Mouse (Mus musculus): ENCODE measurements around the gene Hspa4. TPM values are rescaled to one million over a fixed set of nuclear protein-coding genes. Genes with fewer than 3 reads are reported as not detected.

Hspa4 gene
- polyA plus RNA-seq, 1 experiment from 2014 or later = 148 TPM

DNA sequence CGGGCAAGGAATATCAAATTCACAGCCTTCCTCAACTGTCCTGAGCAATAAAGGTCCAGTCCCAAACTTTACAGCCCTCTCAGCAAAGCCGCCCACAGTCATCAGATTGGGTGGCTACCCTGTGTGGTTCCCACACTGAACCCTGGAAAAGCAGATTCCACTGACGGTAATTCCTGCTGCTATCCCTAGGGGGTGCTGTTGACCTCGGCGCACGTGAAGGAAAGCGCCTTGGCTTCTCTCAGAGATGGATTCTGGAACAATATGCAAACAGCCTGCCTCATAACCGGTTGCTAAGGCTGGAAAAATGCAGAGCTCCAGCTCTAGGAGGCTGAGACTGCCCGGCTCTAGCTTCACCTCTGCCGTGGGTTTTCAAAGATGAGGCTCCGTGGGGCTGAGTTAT, 57.1 kb downstream of the Hspa4 start:
- Histone ChIP-seq H3K9me3 (replicated peaks; ENCODE audit: control insufficient read depth, low read length) (no peaks in the 10 kb centered on the region), H3K27me3 (ENCODE audit: control insufficient read depth, insufficient read depth, low read length) (no peaks in the 10 kb centered on the region), H3K27ac (replicated peaks; ENCODE audit: low read depth, low read length) (no peak overlapping the region), H3K36me3 (replicated peaks; ENCODE audit: control insufficient read depth, insufficient read depth, low read depth, low read length) (no peaks in the 10 kb centered on the region), H3K9ac (replicated peaks; ENCODE audit: low read length) (no peak overlapping the region), H3K4me3 (ENCODE audit: low read depth, low read length) (no peak overlapping the region), H3K4me1 (ENCODE audit: control insufficient read depth, insufficient read depth, low read length) (no peaks in the 10 kb centered on the region), H3K4me2 (ENCODE audit: low read depth, low read length) (no peak overlapping the region)
- ATAC-seq (replicated peaks; ENCODE audit: insufficient number of reproducible peaks, low FRiP score, low TSS enrichment, low read depth) (no peak), DNase-seq (ENCODE audit: low spot score) (peak; percentile 51)
- WGBS = 47% methylated on average over 11 of the region's 11 CpGs

DNA sequence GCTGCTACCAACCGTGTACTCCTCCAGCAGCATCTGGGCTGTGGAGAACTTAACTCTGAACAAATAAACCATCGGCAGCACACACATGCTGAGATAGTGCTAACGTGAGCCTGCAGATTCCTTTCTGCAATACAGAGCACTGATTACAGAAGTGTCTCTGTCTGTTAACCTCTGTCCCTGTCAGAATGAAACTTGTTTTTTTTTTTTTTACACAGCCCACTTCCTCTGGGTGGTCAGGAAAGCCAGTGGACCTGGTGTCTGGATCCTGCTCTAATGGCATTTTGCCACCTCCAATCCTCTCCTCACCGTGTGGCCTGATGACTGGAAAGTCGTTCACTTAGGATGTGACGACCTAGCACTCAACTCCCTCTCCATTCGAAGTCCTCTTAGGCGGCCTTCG, 66.7 kb downstream of the Hspa4 start:
- DNase-seq (ENCODE audit: low spot score) (no peak), ATAC-seq (replicated peaks; ENCODE audit: insufficient number of reproducible peaks, low FRiP score, low TSS enrichment, low read depth) (no peak)
- Histone ChIP-seq H3K36me3 (replicated peaks; ENCODE audit: control insufficient read depth, insufficient read depth, low read depth, low read length) (no peaks in the 10 kb centered on the region), H3K27ac (replicated peaks; ENCODE audit: low read depth, low read length) (no peak overlapping the region), H3K9ac (replicated peaks; ENCODE audit: low read length) (no peak overlapping the region), H3K4me3 (ENCODE audit: low read depth, low read length) (no peak overlapping the region), H3K4me2 (ENCODE audit: low read depth, low read length) (no peak overlapping the region), H3K4me1 (ENCODE audit: control insufficient read depth, insufficient read depth, low read length) (no peaks in the 10 kb centered on the region), H3K9me3 (replicated peaks; ENCODE audit: control insufficient read depth, low read length) (no peaks in the 10 kb centered on the region), H3K27me3 (ENCODE audit: control insufficient read depth, insufficient read depth, low read length) (no peaks in the 10 kb centered on the region)
- 82% methylated on average over 9 of the region's 9 CpGs for WGBS

GRCm38 (mm10) chr11:53231836-53232235, 68.4 kb downstream of the Hspa4 start:
- whole genome bisulfite sequencing = 73% methylated on average over 5 of the region's 5 CpGs
- Histone ChIP-seq H3K4me1 (ENCODE audit: control insufficient read depth, insufficient read depth, low read length) (no peaks in the 10 kb centered on the region), H3K9me3 (replicated peaks; ENCODE audit: control insufficient read depth, low read length) (no peaks in the 10 kb centered on the region), H3K9ac (replicated peaks; ENCODE audit: low read length) (no peak overlapping the region), H3K36me3 (replicated peaks; ENCODE audit: control insufficient read depth, insufficient read depth, low read depth, low read length) (no peaks in the 10 kb centered on the region), H3K27me3 (ENCODE audit: control insufficient read depth, insufficient read depth, low read length) (no peaks in the 10 kb centered on the region), H3K4me2 (ENCODE audit: low read depth, low read length) (no peak overlapping the region), H3K4me3 (ENCODE audit: low read depth, low read length) (no peak overlapping the region), H3K27ac (replicated peaks; ENCODE audit: low read depth, low read length) (no peak overlapping the region)
- no peak for ATAC-seq (replicated peaks; ENCODE audit: insufficient number of reproducible peaks, low FRiP score, low TSS enrichment, low read depth)
- no peak for DNase-seq (ENCODE audit: low spot score)

GRCm38 (mm10) chr11:53229011-53229410, 71.2 kb downstream of the Hspa4 start:
- Histone ChIP-seq H3K9ac (replicated peaks; ENCODE audit: low read length) (no peak overlapping the region), H3K36me3 (replicated peaks; ENCODE audit: control insufficient read depth, insufficient read depth, low read depth, low read length) (no peaks in the 10 kb centered on the region), H3K4me3 (ENCODE audit: low read depth, low read length) (no peak overlapping the region), H3K27me3 (ENCODE audit: control insufficient read depth, insufficient read depth, low read length) (no peaks in the 10 kb centered on the region), H3K4me1 (ENCODE audit: control insufficient read depth, insufficient read depth, low read length) (no peaks in the 10 kb centered on the region), H3K9me3 (replicated peaks; ENCODE audit: control insufficient read depth, low read length) (no peaks in the 10 kb centered on the region), H3K27ac (replicated peaks; ENCODE audit: low read depth, low read length) (no peak overlapping the region), H3K4me2 (ENCODE audit: low read depth, low read length) (no peak overlapping the region)
- 80% methylated on average over 3 of the region's 3 CpGs for WGBS
- no peak for ATAC-seq (replicated peaks; ENCODE audit: insufficient number of reproducible peaks, low FRiP score, low TSS enrichment, low read depth)
- no peak for DNase-seq (ENCODE audit: low spot score)

DNA sequence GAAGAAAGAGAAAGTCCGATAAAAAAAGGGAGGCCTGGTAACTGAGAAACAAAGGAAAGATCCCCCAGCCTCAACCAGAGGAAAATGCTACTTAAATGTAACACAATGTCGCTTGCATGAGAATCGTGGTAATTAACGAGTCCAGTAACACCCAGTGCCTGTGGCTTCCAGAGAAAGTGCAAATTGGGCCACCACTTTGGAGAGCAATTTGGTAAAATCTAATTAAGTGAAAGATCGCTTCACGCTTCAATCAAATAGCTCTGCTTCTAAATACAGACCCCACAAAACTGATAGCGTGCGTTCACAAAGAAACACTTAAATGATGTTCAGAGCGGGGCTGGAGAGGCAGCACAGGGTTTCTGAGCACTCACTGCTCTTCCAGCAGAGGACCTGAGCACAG, 89.4 kb downstream of the Hspa4 start:
- no peak overlapping the region for H3K9ac ChIP-seq (replicated peaks; ENCODE audit: low read length)
- WGBS = 76% methylated on average over 9 of the region's 9 CpGs
- DNase-seq (ENCODE audit: low spot score) (no peak), ATAC-seq (replicated peaks; ENCODE audit: insufficient number of reproducible peaks, low FRiP score, low TSS enrichment, low read depth) (no peak)
- H3K9me3 ChIP-seq (replicated peaks; ENCODE audit: control insufficient read depth, low read length) = no peaks in the 10 kb centered on the region
- no peaks in the 10 kb centered on the region for H3K27me3 ChIP-seq (ENCODE audit: control insufficient read depth, insufficient read depth, low read length)
- H3K4me2 ChIP-seq (ENCODE audit: low read depth, low read length) = no peak overlapping the region
- H3K36me3 ChIP-seq (replicated peaks; ENCODE audit: control insufficient read depth, insufficient read depth, low read depth, low read length) = no peaks in the 10 kb centered on the region
- no peak overlapping the region for H3K4me3 ChIP-seq (ENCODE audit: low read depth, low read length)
- H3K27ac ChIP-seq (replicated peaks; ENCODE audit: low read depth, low read length) = no peak overlapping the region
- no peaks in the 10 kb centered on the region for H3K4me1 ChIP-seq (ENCODE audit: control insufficient read depth, insufficient read depth, low read length)

Other genes with a start within 250 kb of the Hspa4 start
- gene Zcchc10, start 24.2 kb upstream of the Hspa4 start, polyA plus RNA-seq (2014; fragmentation: Nextera tagmentation; extraction: Ambion mirVana) = 27.1 and 31.4 TPM in 2 replicates
- gene Aff4, start 50.4 kb upstream of the Hspa4 start, polyA plus RNA-seq (2014; fragmentation: Nextera tagmentation; extraction: Ambion mirVana) = 37.5 and 38.5 TPM in 2 replicates
- not detected in 2 replicates for gene Leap2, start 122.7 kb upstream of the Hspa4 start, polyA plus RNA-seq (2014; fragmentation: Nextera tagmentation; extraction: Ambion mirVana)
- 520 and 550 TPM in 2 replicates for gene Uqcrq, start 130.4 kb upstream of the Hspa4 start, polyA plus RNA-seq (2014; fragmentation: Nextera tagmentation; extraction: Ambion mirVana)
- 0.84 and 1.3 TPM in 2 replicates for gene Gdf9, start 130.6 kb upstream of the Hspa4 start, polyA plus RNA-seq (2014; fragmentation: Nextera tagmentation; extraction: Ambion mirVana)
- 0.14 TPM in 1 of 2 replicates, not detected in the other for gene Gm10447, start 156.7 kb upstream of the Hspa4 start, polyA plus RNA-seq (2014; fragmentation: Nextera tagmentation; extraction: Ambion mirVana)
- gene Shroom1, start 156.7 kb upstream of the Hspa4 start, polyA plus RNA-seq (2014; fragmentation: Nextera tagmentation; extraction: Ambion mirVana) = 2.3 and 3.3 TPM in 2 replicates
- gene Gm9837, start 170.0 kb upstream of the Hspa4 start, polyA plus RNA-seq (2014; fragmentation: Nextera tagmentation; extraction: Ambion mirVana) = not detected in 2 replicates
- not detected in 2 replicates for gene Gm9945, start 179.7 kb upstream of the Hspa4 start, polyA plus RNA-seq (2014; fragmentation: Nextera tagmentation; extraction: Ambion mirVana)
- 1.5 and 2.3 TPM in 2 replicates for gene Sowaha, start 179.8 kb upstream of the Hspa4 start, polyA plus RNA-seq (2014; fragmentation: Nextera tagmentation; extraction: Ambion mirVana)
- 17.3 and 20.6 TPM in 2 replicates for gene Sept8, start 218.8 kb upstream of the Hspa4 start, polyA plus RNA-seq (2014; fragmentation: Nextera tagmentation; extraction: Ambion mirVana)

All from embryonic facial prominence, embryonic 11.5 days (tissue).